Mouse (Mus musculus): ENCODE data around the gene Lrrc32.

DNA sequence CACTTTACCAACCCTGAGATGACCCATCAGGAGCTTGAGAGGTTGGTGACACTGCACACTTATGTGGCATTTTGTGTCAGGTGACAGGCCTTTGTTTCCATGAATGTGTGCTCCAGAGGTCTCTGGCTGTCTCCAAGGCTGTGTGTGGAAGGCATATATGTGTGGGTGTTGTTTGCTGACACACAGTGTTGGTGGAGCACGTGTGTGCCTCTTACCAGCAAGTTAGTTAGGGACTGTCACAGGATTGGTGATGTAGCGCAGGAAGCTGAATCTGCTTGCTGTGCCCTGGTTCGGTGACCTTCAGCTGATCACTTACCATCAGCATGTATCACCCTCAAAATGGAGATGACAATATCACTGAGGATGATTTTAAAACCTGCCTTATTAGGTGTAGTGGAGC, 4.2 kb upstream of the Lrrc32 start:
- no peak for TF ChIP-seq HCFC1 (IDR thresholded peaks at IDR 0.05; ENCODE audit: borderline replicate concordance, insufficient read depth, low read length)
- no peak for TF ChIP-seq ZC3H11A (IDR thresholded peaks at IDR 0.05; ENCODE audit: borderline replicate concordance, low read depth, low read length)
